Mouse (Mus musculus) kidney, adult 8-10 months (tissue): Measurements from ENCODE around the gene Gab2.

Experiments
- DNase-seq, 2 experiments: peaks; one replicate each; pipeline ENCODE4 v3.0.0; 2022

Gab2 gene

GRCm38 (mm10) chr7:97270367-97270766, 189.0 kb downstream of the Gab2 start:
- DNase-seq: no peak

GRCm38 (mm10) chr7:97271068-97271467, 189.7 kb downstream of the Gab2 start:
- DNase-seq: no peak

GRCm38 (mm10) chr7:97296986-97297385, 215.6 kb downstream of the Gab2 start:
- no peak for DNase-seq

GRCm38 (mm10) chr7:97297466-97297865, 216.1 kb downstream of the Gab2 start:
- DNase-seq: peak; percentile 47 to 66

- DNase-seq: no peak
Observed at GRCm38 (mm10) chr7:97298279-97298678, 216.9 kb downstream of the Gab2 start.

- no peak for DNase-seq
Observed at GRCm38 (mm10) chr7:97298943-97299342, 217.6 kb downstream of the Gab2 start.

GRCm38 (mm10) chr7:97300914-97301313, 219.5 kb downstream of the Gab2 start:
- DNase-seq: no peak

GRCm38 (mm10) chr7:97301321-97301720, 219.9 kb downstream of the Gab2 start:
- no peak for DNase-seq

- no peak for DNase-seq
Observed at GRCm38 (mm10) chr7:97302261-97302660, 220.9 kb downstream of the Gab2 start.

- DNase-seq: no peak
Observed at GRCm38 (mm10) chr7:97302876-97303275, 221.5 kb downstream of the Gab2 start.

GRCm38 (mm10) chr7:97303614-97304013, 222.2 kb downstream of the Gab2 start:
- no peak for DNase-seq

GRCm38 (mm10) chr7:97304471-97304870, 223.1 kb downstream of the Gab2 start:
- DNase-seq: no peak

- DNase-seq: no peak
Observed at GRCm38 (mm10) chr7:97305206-97305605, 223.8 kb downstream of the Gab2 start.

GRCm38 (mm10) chr7:97306813-97307212, 225.4 kb downstream of the Gab2 start:
- no peak for DNase-seq

- DNase-seq: no peak
Observed at GRCm38 (mm10) chr7:97307546-97307945, 226.2 kb downstream of the Gab2 start.

- peak in 1 of 2 experiments; percentile 0 for DNase-seq
Observed at GRCm38 (mm10) chr7:97309461-97310340, 228.3 kb downstream of the Gab2 start.

GRCm38 (mm10) chr7:97310341-97310635, 228.9 kb downstream of the Gab2 start:
- DNase-seq: no peak

- DNase-seq: no peak
Observed at GRCm38 (mm10) chr7:97311620-97312019, 230.2 kb downstream of the Gab2 start.

GRCm38 (mm10) chr7:97312196-97312595, 230.8 kb downstream of the Gab2 start:
- DNase-seq: no peak

- DNase-seq: no peak
Observed at GRCm38 (mm10) chr7:97312856-97313255, 231.5 kb downstream of the Gab2 start.

- no peak for DNase-seq
Observed at GRCm38 (mm10) chr7:97313364-97313995, 232.1 kb downstream of the Gab2 start.

- no peak for DNase-seq
Observed at GRCm38 (mm10) chr7:97314646-97315045, 233.3 kb downstream of the Gab2 start.

GRCm38 (mm10) chr7:97315656-97316055, 234.3 kb downstream of the Gab2 start:
- DNase-seq: no peak

GRCm38 (mm10) chr7:97317706-97318105, 236.3 kb downstream of the Gab2 start:
- DNase-seq: no peak

- DNase-seq: no peak
Observed at GRCm38 (mm10) chr7:97324342-97324741, 243.0 kb downstream of the Gab2 start.
